Mouse (Mus musculus) liver, embryonic 14.5 days (tissue): ENCODE measurements at regions not wholly inside any gene's neighbourhood (a gene's known extent, or its start where the extent isn't known, plus 50 kb on each side); places are given as distances from the start of the nearest gene placed in this dataset.

Experiments
- CTCF ChIP-seq: IDR thresholded peaks from 2 replicates; pipeline ENCODE4 v1.5.1; 2016; ENCODE audit warnings: antibody characterized with exemption, low read depth, control low read depth
- EP300 ChIP-seq: IDR thresholded peaks from 2 replicates; pipeline ENCODE4 v1.6.1; 2016; ENCODE audit warnings: antibody characterized with exemption, low read depth

GRCm38 (mm10) chr7:113126010-113126409 is 81.3 kb upstream of the Arntl start:
- TF ChIP-seq EP300: no peak
- no peak for TF ChIP-seq CTCF
